Mouse (Mus musculus) testis, adult 2 months (tissue): ENCODE measurements around the gene Sash3.

Experiments used
- CTCF ChIP-seq: fragments of 200-500 bp; IDR thresholded peaks from 2 replicates; pipeline ENCODE4 v1.5.1; 2012; ENCODE audit warnings: low read depth, mild to moderate bottlenecking, inconsistent platforms, low read length, moderate library complexity; ENCODE audit not compliant: control insufficient read depth, insufficient read depth, insufficient replicate concordance
- POLR2A ChIP-seq: fragments of 200-500 bp; IDR thresholded peaks from 2 replicates; pipeline ENCODE4 v1.6.1; 2012; ENCODE audit warnings: low read depth, mild to moderate bottlenecking, inconsistent platforms, low read length, moderate library complexity; ENCODE audit not compliant: control insufficient read depth

DNA sequence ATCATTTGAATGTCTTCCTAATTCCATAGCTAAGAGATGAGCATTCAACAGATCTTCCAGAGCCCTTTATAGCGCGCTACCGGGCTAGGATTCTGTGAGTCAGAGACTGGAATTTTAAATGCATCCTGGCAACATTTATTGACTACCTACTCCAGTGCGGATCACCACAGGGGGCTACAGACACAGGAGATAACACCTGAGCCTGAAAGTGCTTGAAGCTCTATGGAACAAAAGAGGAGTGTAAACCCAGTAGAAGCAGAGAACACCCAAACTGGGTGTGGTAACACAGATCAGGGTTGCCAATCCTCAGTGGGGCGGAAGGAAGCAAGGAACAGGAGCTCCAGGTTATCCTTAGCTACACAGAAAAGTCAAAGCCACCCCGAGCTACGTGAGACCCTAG lies 56.2 kb downstream of the Sash3 start:
- TF ChIP-seq POLR2A (no peak), CTCF (no peak)
